Mouse (Mus musculus): ENCODE measurements around the gene Cd300ld4.
"Not testable (repeated sequence)": the region's sequence is repeated elsewhere in the genome, so short reads cannot be mapped to it uniquely, and the experiment has no call there.

DNA sequence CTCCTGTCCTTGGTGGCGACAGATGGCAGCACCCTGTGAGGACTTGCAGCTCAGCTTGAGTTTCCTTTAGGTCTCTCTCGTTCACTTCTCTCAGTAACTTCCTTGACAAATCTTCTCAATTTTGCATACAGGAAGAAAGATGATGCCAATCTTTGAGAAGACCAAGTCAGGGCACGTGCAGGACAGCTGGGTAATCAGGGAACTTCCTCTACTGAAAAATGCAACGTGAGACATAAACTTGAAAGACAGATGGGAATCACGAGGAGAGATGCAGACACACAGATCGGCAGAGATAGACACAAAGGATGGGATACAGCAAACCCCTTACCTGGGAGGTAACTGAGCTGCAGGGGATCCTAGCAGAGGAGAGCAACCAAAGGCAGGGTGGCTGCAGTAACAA, at the start of gene Cd300ld4:
- TF ChIP-seq EP300, CTCF (IDR thresholded peaks at IDR 0.05; ENCODE audit: low read depth): not testable (repeated sequence)
